Mouse (Mus musculus): Measurements from ENCODE around the gene Usp2. TPM values are rescaled to one million over a fixed set of nuclear protein-coding genes. Genes with fewer than 3 reads are reported as not detected.

Usp2 gene
- total RNA-seq, 2 experiments from 2014 or later = 30.2 to 31.9 TPM

- intact Hi-C loops (cut with DNase I) = no loop called here
- no peak for DNase-seq
Observed at GRCm38 (mm10) chr9:44114453-44114852, 47.6 kb downstream of the Usp2 start.

- DNase-seq = no peak
- intact Hi-C loops (cut with DNase I) = no loop called here
Observed at GRCm38 (mm10) chr9:44115599-44115998, 48.8 kb downstream of the Usp2 start.

GRCm38 (mm10) chr9:44116182-44116581 is 49.4 kb downstream of the Usp2 start:
- intact Hi-C loops (cut with DNase I) = no loop called here
- no peak for DNase-seq

- DNase-seq = peak; percentile 41
- intact Hi-C loops (cut with DNase I) = no loop called here
Observed at GRCm38 (mm10) chr9:44119011-44119410, 52.2 kb downstream of the Usp2 start.

- intact Hi-C loops (cut with DNase I) = loop anchor here (10.0 kb wide), 1 partner anchor 275 kb away; the partner anchor contains the start of gene Slc37a4
- no peak for DNase-seq
Observed at GRCm38 (mm10) chr9:44119948-44120465, 53.2 kb downstream of the Usp2 start.

GRCm38 (mm10) chr9:44124317-44124716 is 57.5 kb downstream of the Usp2 start:
- intact Hi-C loops (cut with DNase I) = loop anchor here (10.0 kb wide), 1 partner anchor 270 kb away; the partner anchor contains the start of gene Slc37a4
- DNase-seq = no peak

- intact Hi-C loops (cut with DNase I) = loop anchor here (10.0 kb wide), 1 partner anchor 270 kb away; the partner anchor contains the start of gene Slc37a4
- DNase-seq = no peak
Observed at GRCm38 (mm10) chr9:44125026-44125425, 58.2 kb downstream of the Usp2 start.

GRCm38 (mm10) chr9:44125546-44126428 is 59.0 kb downstream of the Usp2 start:
- DNase-seq = peak; percentile 90
- intact Hi-C loops (cut with DNase I) = loop anchor here (10.0 kb wide), 1 partner anchor 269 kb away; the partner anchor contains the start of gene Slc37a4

GRCm38 (mm10) chr9:44126746-44127145 is 59.9 kb downstream of the Usp2 start:
- intact Hi-C loops (cut with DNase I) = loop anchor here (10.0 kb wide), 1 partner anchor 268 kb away; the partner anchor contains the start of gene Slc37a4
- DNase-seq = no peak

- no peak for DNase-seq
- intact Hi-C loops (cut with DNase I) = loop anchor here (10.0 kb wide), 1 partner anchor 267 kb away; the partner anchor contains the start of gene Slc37a4
Observed at GRCm38 (mm10) chr9:44127351-44127801, 60.6 kb downstream of the Usp2 start.

- intact Hi-C loops (cut with DNase I) = loop anchor here (10.0 kb wide), 1 partner anchor 265 kb away; the partner anchor contains the start of gene Slc37a4
Observed at GRCm38 (mm10) chr9:44129633-44130032, 62.8 kb downstream of the Usp2 start.

GRCm38 (mm10) chr9:44130034-44130433 is 63.2 kb downstream of the Usp2 start:
- DNase-seq = peak; percentile 22
- intact Hi-C loops (cut with DNase I) = no loop called here

More at GRCm38 (mm10) chr9:44129633-44130032, 62.8 kb downstream of the Usp2 start:
- DNase-seq = no peak

- intact Hi-C loops (cut with DNase I) = no loop called here
- peak; percentile 18 for DNase-seq
Observed at GRCm38 (mm10) chr9:44130581-44131275, 63.9 kb downstream of the Usp2 start.

- no peak for DNase-seq
- intact Hi-C loops (cut with DNase I) = no loop called here
Observed at GRCm38 (mm10) chr9:44131276-44131590, 64.4 kb downstream of the Usp2 start.

- DNase-seq = no peak
- intact Hi-C loops (cut with DNase I) = no loop called here
Observed at GRCm38 (mm10) chr9:44132200-44132599, 65.4 kb downstream of the Usp2 start.

- no peak for DNase-seq
- intact Hi-C loops (cut with DNase I) = no loop called here
Observed at GRCm38 (mm10) chr9:44133287-44133686, 66.5 kb downstream of the Usp2 start.

- intact Hi-C loops (cut with DNase I) = no loop called here
- peak; percentile 87 for DNase-seq
Observed at GRCm38 (mm10) chr9:44134101-44134850, 67.5 kb downstream of the Usp2 start, which contains the start of gene Mcam. Mcam (plus strand) TSS chr9:44134469.

- intact Hi-C loops (cut with DNase I) = no loop called here
- peak; percentile 76 for DNase-seq
Observed at GRCm38 (mm10) chr9:44134851-44135730, 68.3 kb downstream of the Usp2 start.

- intact Hi-C loops (cut with DNase I) = no loop called here
- no peak for DNase-seq
Observed at GRCm38 (mm10) chr9:44135731-44136411, 69.0 kb downstream of the Usp2 start.

Measured in left cerebral cortex, postnatal 4 days (tissue).